Mouse (Mus musculus) ovary, postnatal 10 days (tissue): Measurements from ENCODE around the gene Ppp1r13b.

Experiments
- DNase-seq: peaks from one replicate; pipeline ENCODE4 v3.0.0; 2022; ENCODE audit warnings: low spot score

Gene Ppp1r13b

GRCm38 (mm10) chr12:111791474-111792104, 116.3 kb downstream of the Ppp1r13b start:
- no peak for DNase-seq

GRCm38 (mm10) chr12:111790631-111791030, 117.3 kb downstream of the Ppp1r13b start:
- DNase-seq = no peak

- DNase-seq = no peak
Observed at GRCm38 (mm10) chr12:111790090-111790489, 117.8 kb downstream of the Ppp1r13b start.

GRCm38 (mm10) chr12:111787015-111787414, 120.9 kb downstream of the Ppp1r13b start:
- no peak for DNase-seq

GRCm38 (mm10) chr12:111785174-111785573, 122.7 kb downstream of the Ppp1r13b start:
- no peak for DNase-seq

GRCm38 (mm10) chr12:111779544-111779943, 128.4 kb downstream of the Ppp1r13b start:
- no peak for DNase-seq
